Mouse (Mus musculus): ENCODE measurements around the gene Gm10644. TPM values are rescaled to one million over a fixed set of nuclear protein-coding genes. Genes with fewer than 3 reads are reported as not detected.
"Not testable (repeated sequence)": the region's sequence is repeated elsewhere in the genome, so short reads cannot be mapped to it uniquely, and the experiment has no call there.

Gene Gm10644
- polyA plus RNA-seq, 1 experiment from 2014 or later, result 0.13 TPM

- not testable (repeated sequence) for DNase-seq (ENCODE audit: low spot score); H3K4me1 ChIP-seq (replicated peaks; ENCODE audit: control insufficient read depth, insufficient read depth); H3K9ac ChIP-seq (ENCODE audit: low read length); H3K4me3 ChIP-seq (ENCODE audit: low read depth, low read length); H3K27ac ChIP-seq (replicated peaks); H3K9me3 ChIP-seq (ENCODE audit: control insufficient read depth, low read length); ATAC-seq (ENCODE audit: low FRiP score, low TSS enrichment); H3K4me2 ChIP-seq (replicated peaks; ENCODE audit: low read depth); H3K27me3 ChIP-seq (ENCODE audit: control insufficient read depth, insufficient read depth, low read length)
- peaks cover 22% of the 10 kb centered on the region for H3K36me3 ChIP-seq (ENCODE audit: control insufficient read depth, insufficient read depth, low read length)
- WGBS, result 95% methylated on average over 2 of the region's 2 CpGs
- TF ChIP-seq CTCF (IDR thresholded peaks at IDR 0.05; ENCODE audit: low read depth), result peak; percentile 46
Observed at GRCm38 (mm10) chr8:83983222-83983621, 28.2 kb upstream of the Gm10644 start.

- Histone ChIP-seq H3K27ac (replicated peaks) (no peak overlapping the region), H3K9ac (ENCODE audit: low read length) (no peak overlapping the region), H3K27me3 (ENCODE audit: control insufficient read depth, insufficient read depth, low read length) (no peaks in the 10 kb centered on the region), H3K4me1 (replicated peaks; ENCODE audit: control insufficient read depth, insufficient read depth) (no peaks in the 10 kb centered on the region; the same call in 1 of the 2 replicates), H3K4me2 (replicated peaks; ENCODE audit: low read depth) (no peak overlapping the region), H3K9me3 (ENCODE audit: control insufficient read depth, low read length) (no peaks in the 10 kb centered on the region), H3K4me3 (ENCODE audit: low read depth, low read length) (no peak overlapping the region), H3K36me3 (ENCODE audit: control insufficient read depth, insufficient read depth, low read length) (peaks cover 19% of the 10 kb centered on the region; the same call in 1 of the 2 replicates)
- TF ChIP-seq EP300 (optimal IDR thresholded peaks at IDR 0.05) (no peak), CTCF (IDR thresholded peaks at IDR 0.05; ENCODE audit: low read depth) (no peak)
- 90% methylated on average over 4 of the region's 4 CpGs for WGBS
- ATAC-seq (ENCODE audit: low FRiP score, low TSS enrichment) (no peak), DNase-seq (ENCODE audit: low spot score) (no peak)
Observed at GRCm38 (mm10) chr8:83982449-83982848, 27.4 kb upstream of the Gm10644 start.

GRCm38 (mm10) chr8:83981533-83981932 is 26.5 kb upstream of the Gm10644 start:
- Histone ChIP-seq H3K9ac (ENCODE audit: low read length) (no peak overlapping the region), H3K27ac (replicated peaks) (no peak overlapping the region), H3K4me1 (replicated peaks; ENCODE audit: control insufficient read depth, insufficient read depth) (no peaks in the 10 kb centered on the region; the same call in 1 of the 2 replicates), H3K36me3 (ENCODE audit: control insufficient read depth, insufficient read depth, low read length) (peaks cover 13% of the 10 kb centered on the region; the same call in 1 of the 2 replicates), H3K27me3 (ENCODE audit: control insufficient read depth, insufficient read depth, low read length) (no peaks in the 10 kb centered on the region), H3K4me3 (ENCODE audit: low read depth, low read length) (no peak overlapping the region), H3K4me2 (replicated peaks; ENCODE audit: low read depth) (no peak overlapping the region), H3K9me3 (ENCODE audit: control insufficient read depth, low read length) (no peaks in the 10 kb centered on the region)
- ATAC-seq (ENCODE audit: low FRiP score, low TSS enrichment) (no peak), DNase-seq (ENCODE audit: low spot score) (no peak)
- WGBS, result 94% methylated on average over 7 of the region's 7 CpGs
- TF ChIP-seq EP300 (optimal IDR thresholded peaks at IDR 0.05), result no peak
- TF ChIP-seq CTCF (IDR thresholded peaks at IDR 0.05; ENCODE audit: low read depth), result no peak

- no peak overlapping the region for H3K4me2 ChIP-seq (replicated peaks; ENCODE audit: low read depth)
- DNase-seq (ENCODE audit: low spot score) (no peak), ATAC-seq (ENCODE audit: low FRiP score, low TSS enrichment) (no peak)
- H3K4me3 ChIP-seq (ENCODE audit: low read depth, low read length), result no peak overlapping the region
- peaks cover 13% of the 10 kb centered on the region; the same call in 1 of the 2 replicates for H3K36me3 ChIP-seq (ENCODE audit: control insufficient read depth, insufficient read depth, low read length)
- H3K27ac ChIP-seq (replicated peaks), result no peak overlapping the region
- no peaks in the 10 kb centered on the region for H3K9me3 ChIP-seq (ENCODE audit: control insufficient read depth, low read length)
- 68% methylated on average over 8 of the region's 8 CpGs for WGBS
- H3K9ac ChIP-seq (ENCODE audit: low read length), result no peak overlapping the region
- no peaks in the 10 kb centered on the region; the same call in 1 of the 2 replicates for H3K4me1 ChIP-seq (replicated peaks; ENCODE audit: control insufficient read depth, insufficient read depth)
- no peaks in the 10 kb centered on the region for H3K27me3 ChIP-seq (ENCODE audit: control insufficient read depth, insufficient read depth, low read length)
- no peak for TF ChIP-seq EP300 (optimal IDR thresholded peaks at IDR 0.05)
- 0 out of 2 replicates have a peak, but pooled peaks have one; percentile 4 for TF ChIP-seq CTCF (IDR thresholded peaks at IDR 0.05; ENCODE audit: low read depth)
Observed at GRCm38 (mm10) chr8:83980845-83981244, 25.8 kb upstream of the Gm10644 start.

- Histone ChIP-seq H3K4me2 (replicated peaks; ENCODE audit: low read depth) (no peak overlapping the region), H3K4me3 (ENCODE audit: low read depth, low read length) (no peak overlapping the region), H3K4me1 (replicated peaks; ENCODE audit: control insufficient read depth, insufficient read depth) (no peaks in the 10 kb centered on the region; the same call in 1 of the 2 replicates), H3K27ac (replicated peaks) (no peak overlapping the region), H3K9me3 (ENCODE audit: control insufficient read depth, low read length) (no peaks in the 10 kb centered on the region), H3K27me3 (ENCODE audit: control insufficient read depth, insufficient read depth, low read length) (no peaks in the 10 kb centered on the region), H3K9ac (ENCODE audit: low read length) (no peak overlapping the region), H3K36me3 (ENCODE audit: control insufficient read depth, insufficient read depth, low read length) (peaks cover 13% of the 10 kb centered on the region; the same call in 1 of the 2 replicates)
- WGBS, result 79% methylated on average over 1 of the region's 1 CpGs
- no peak for TF ChIP-seq CTCF (IDR thresholded peaks at IDR 0.05; ENCODE audit: low read depth)
- no peak for TF ChIP-seq EP300 (optimal IDR thresholded peaks at IDR 0.05)
- ATAC-seq (ENCODE audit: low FRiP score, low TSS enrichment), result no peak
- DNase-seq (ENCODE audit: low spot score), result no peak
Observed at GRCm38 (mm10) chr8:83980250-83980649, 25.2 kb upstream of the Gm10644 start.

GRCm38 (mm10) chr8:83978200-83978599 is 23.2 kb upstream of the Gm10644 start:
- WGBS, result 73% methylated on average over 9 of the region's 9 CpGs
- no peak overlapping the region for H3K4me3 ChIP-seq (ENCODE audit: low read depth, low read length)
- H3K9ac ChIP-seq (ENCODE audit: low read length), result no peak overlapping the region
- peaks cover 3% of the 10 kb centered on the region; the same call in 1 of the 2 replicates for H3K4me1 ChIP-seq (replicated peaks; ENCODE audit: control insufficient read depth, insufficient read depth)
- 0 out of 2 replicates have a peak overlapping the region, but pooled peaks have one; percentile 4 for H3K27ac ChIP-seq (replicated peaks)
- H3K27me3 ChIP-seq (ENCODE audit: control insufficient read depth, insufficient read depth, low read length), result no peaks in the 10 kb centered on the region
- no peak for TF ChIP-seq EP300 (optimal IDR thresholded peaks at IDR 0.05)
- TF ChIP-seq CTCF (IDR thresholded peaks at IDR 0.05; ENCODE audit: low read depth), result no peak
- ATAC-seq (ENCODE audit: low FRiP score, low TSS enrichment) (no peak), DNase-seq (ENCODE audit: low spot score) (no peak)
- no peak overlapping the region for H3K4me2 ChIP-seq (replicated peaks; ENCODE audit: low read depth)
- H3K9me3 ChIP-seq (ENCODE audit: control insufficient read depth, low read length), result no peaks in the 10 kb centered on the region
- peaks cover 9% of the 10 kb centered on the region; the same call in 1 of the 2 replicates for H3K36me3 ChIP-seq (ENCODE audit: control insufficient read depth, insufficient read depth, low read length)

Data from stomach, postnatal 0 days (tissue).